Mouse (Mus musculus): ENCODE measurements around the gene Gm11077.
A peak's percentile ranks its signal among the peaks of the same experiment; 100 is the strongest.

The Gm11077 gene

DNA sequence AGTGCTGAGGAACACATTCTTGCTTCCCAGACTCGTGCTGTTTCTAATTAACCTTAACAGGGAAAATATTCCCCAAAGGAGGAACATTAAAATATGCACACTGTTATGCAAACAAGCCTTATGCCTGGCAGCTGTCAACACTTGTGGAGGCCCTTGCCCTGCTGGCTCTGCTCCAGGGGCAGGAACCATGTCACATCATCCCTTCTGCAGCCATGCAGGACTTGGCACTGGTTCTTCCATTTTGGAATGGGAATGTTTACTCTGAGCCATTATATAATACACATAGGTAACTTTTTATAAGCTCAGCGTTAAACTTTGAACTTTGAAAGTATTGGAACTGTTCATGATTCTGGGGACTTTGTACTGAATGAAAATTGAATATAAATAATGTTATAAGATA lies 18.5 kb downstream of the Gm11077 start:
- no peak for DNase-seq (ENCODE audit: low spot score)

DNA sequence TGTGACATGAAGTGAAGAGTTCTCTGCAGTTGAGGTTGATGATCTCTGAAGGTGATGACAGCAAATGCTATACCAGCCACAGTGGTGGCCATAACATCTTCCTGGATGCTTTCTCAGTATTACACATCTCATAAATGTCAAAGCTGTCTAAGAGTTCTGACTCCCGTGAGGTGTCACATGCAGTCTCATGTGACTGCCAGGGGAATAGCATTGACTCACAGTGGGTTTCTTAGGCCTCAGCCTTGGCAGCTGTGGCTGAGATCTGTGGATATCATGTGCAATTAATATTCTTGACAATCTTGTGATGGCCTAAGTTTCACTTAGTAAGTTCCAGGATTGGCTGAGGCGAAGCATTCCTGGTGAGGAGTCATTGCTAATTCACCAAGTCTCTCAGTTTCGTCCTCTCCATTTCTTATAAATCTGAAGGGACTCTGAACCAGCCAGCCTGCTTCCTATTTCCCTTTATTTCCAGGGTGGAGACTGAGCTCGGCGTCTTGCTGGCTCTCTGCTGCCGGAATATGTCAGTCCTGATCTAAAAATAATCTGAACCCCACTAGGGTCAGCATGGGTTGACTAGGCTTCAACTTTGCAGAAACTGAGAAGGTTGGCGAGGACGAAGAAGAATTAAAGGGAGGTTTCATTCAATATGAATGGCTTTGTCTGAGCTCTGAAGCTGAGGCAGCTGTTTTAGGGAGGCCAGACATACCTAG lies 21.4 kb downstream of the Gm11077 start:
- DNase-seq (ENCODE audit: low spot score) = no peak

DNA sequence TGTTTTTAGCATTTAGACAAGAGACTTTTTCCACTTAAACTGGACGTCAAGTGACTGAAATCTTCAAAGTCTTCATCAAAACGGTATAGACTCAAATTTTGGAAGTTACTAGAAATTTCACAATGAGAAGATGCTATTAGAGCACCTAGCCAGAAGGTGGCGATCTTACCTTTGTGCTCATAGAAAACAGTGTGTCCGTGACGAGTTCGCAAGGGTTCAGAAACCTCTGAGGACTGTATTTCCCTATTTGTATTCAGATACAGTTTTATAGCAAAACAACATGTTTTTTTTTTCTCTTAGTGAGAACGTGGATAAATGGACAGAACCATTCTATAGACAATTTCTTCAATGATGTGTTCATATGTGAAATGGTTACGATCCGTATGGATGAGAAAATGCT lies 37.3 kb downstream of the Gm11077 start:
- DNase-seq (ENCODE audit: low spot score) = peak; percentile 82

DNA sequence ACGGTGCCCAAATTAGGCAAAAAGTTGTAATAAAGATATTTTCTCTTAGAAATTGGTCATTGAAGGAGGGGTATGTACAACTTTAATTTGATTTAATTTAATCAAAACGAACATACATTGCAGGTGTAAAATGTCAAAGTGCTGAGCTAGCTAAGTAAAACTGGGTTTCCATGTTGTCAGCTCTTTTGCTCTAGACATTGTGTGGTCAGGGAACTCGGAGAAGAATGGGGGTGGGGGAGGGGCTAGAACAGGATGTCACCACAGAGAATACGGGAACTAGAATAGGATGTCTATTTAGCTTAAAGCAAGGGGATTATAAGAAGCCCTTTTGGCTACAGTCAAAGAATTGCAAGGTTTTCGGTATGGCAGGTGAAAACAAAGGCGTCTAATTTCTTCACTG lies 38.2 kb downstream of the Gm11077 start:
- peak; percentile 37 for DNase-seq (ENCODE audit: low spot score)

DNA sequence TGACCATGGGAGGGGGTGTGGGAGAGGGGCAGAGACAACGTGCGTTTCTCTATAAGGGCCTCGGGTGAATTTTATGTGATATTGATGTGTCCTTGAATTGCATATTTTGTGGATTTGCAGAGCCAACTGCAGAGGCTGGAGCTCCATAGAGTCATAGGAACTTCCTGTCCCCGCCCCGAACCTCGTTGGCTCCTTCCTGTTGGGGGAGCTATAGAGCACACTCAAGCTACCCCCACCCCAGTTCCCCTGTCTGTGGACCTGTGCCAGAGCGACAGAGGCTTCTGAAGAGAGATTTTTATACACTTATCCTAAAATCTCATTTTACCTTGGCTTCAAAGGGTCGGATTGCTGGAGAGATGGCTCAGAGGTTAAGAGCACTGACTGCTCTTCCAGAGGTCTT lies 39.1 kb downstream of the Gm11077 start:
- DNase-seq (ENCODE audit: low spot score) = peak; percentile 22

DNA sequence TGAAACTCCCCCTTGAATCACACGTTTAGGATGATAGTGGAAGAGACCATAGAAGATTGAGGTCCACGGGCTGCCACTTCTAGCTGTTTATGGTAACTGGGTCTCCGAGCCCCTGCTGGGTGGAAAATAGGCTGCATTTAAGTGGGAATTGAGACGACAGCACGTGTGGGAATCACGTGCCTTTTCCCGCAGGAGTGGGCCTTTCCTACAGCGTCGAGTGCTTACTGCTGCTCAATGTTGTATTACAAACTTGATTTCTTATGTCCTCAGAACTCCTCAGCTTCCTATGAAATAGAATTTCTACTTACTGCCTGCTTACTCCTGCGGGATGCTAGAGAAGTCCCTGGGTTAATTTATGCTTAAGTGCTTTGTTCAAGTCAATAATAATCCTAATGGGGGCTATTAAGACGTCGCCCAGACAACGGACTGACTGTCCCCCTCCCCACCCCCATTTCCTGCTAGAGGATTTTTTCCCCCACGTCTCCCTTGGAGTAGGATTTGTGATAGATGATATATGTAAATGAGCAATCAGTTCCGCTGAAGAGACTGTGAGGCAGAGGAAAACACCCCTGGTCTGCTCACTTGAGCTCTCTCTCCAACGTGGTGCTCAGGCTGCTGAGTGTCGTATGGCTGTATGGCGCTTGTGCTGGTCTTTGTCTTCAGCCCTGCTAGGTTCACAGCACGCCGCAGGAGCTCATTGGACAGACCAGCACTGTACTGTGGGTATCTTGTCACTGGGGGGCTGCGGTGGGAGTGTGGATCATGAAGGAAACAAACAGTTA lies 40.0 kb downstream of the Gm11077 start:
- DNase-seq (ENCODE audit: low spot score) = peak; percentile 31

DNA sequence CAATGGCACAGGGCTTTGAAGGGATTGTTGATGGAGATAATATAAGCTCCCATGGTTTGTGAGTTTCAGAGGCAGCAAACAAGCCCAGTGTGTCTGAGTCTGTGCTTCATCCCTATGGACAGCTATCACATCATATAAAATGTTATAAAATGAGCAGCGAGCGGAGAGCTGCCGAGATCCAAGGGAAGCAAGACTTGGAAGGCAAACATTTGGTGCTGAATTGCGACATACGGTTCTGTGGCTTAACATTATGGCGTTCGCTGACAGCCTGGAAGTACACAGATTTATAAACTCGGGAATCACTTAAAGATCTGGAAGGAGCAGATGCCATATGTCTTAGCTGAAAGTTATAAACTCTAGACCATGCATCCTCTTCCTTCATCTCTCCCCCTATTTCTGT lies 47.2 kb downstream of the Gm11077 start:
- DNase-seq (ENCODE audit: low spot score) = no peak

DNA sequence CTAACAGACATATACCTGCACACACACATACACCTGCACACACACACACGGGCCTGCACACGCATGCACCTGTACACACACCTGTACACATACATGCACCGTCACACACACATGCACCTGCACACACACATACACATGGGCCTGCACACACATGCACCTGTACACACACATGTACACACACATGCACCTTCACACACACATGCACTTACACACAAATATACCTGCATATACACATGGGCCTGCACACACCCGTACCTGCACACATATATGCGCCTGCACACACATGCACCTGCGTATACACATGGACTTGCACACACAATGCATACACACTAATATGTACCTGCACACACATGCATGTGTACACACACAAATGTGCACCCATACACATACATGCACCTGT lies 53.4 kb downstream of the Gm11077 start:
- no peak for DNase-seq (ENCODE audit: low spot score)

DNA sequence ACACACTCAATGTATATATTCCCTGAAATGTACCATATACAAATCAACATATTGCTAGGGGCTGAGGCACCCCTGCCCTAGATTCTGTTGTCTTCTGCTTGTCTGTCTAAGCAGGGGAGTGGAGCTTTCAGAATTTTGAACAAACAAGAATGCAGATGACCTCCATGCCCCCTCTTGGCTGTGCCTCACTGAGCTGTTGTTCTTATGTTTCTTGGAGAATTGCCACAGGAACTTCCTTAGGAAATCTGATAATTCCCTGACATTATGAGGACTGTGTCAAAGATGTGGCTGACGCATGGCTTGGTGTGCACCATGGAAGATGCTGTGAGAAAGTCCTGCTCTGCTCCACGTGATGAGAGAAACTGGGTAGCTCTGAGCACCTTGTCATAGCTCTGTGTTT lies 57.0 kb downstream of the Gm11077 start:
- DNase-seq (ENCODE audit: low spot score) = no peak

DNA sequence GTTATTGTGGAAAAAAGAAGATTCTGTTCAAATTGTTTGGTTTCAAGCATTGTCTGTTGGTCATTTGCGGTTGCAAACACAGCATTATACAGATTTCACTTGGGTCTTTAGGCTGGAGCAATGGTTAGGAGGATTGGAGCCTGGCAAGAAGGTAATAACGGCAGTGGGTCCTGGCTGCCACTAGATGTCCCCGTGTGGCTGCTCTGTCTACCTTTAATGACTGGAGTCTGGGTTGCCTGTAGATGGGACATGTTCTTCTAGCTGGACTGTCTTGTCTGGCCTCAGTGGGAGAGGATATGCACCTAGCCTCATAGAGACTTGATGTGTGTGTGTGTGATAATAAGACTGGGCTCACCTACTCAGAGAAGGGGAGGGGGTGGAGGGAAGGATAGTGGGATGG lies 60.8 kb downstream of the Gm11077 start:
- DNase-seq (ENCODE audit: low spot score) = peak; percentile 40

DNA sequence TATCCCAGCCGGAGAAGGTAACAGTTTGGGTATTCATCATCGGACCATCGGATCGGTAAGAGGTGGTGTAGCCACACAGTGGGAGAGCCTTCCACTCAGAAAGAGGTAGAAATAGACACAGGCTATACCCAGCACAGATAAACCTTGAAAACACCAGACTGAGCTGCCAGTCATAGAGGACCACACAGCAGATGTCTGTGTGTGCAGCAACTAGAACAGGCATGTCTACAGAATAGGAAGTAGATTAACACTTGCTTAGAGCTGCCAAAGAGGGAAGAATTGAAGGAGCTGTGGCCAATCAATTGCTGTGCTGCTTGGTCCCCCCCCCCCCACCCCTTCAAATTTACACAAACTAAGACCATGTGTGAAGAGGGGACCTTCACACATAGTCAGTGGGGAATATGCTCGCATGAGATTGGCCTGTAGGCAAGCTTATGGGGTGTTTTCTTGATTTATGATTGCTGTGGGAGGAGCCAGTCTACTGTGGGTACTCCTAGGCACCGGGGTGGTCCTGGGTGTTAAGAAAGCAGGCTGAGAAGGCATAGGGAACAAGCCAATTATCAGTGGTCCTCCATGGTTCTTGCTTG lies 64.7 kb downstream of the Gm11077 start:
- no peak for DNase-seq (ENCODE audit: low spot score)

DNA sequence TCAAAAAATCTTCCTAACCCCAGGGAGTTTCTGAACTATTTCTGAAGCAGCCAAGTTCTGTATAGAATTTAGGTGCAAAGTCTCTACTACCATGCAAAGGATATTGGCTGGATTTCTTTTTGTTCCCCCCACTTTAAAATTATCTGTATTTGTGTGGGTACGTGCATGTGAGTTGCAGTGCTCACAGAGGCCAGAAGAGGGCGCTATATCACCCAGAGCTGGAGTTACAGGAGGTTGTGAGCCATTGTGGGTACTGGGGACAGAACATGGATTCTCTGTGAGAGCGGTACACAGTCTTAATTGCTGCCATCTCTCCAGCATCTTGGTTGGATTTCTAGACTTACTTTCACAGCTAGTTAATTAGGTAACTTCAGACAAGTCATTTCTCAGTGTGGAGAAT lies 69.8 kb downstream of the Gm11077 start:
- no peak for DNase-seq (ENCODE audit: low spot score)

DNA sequence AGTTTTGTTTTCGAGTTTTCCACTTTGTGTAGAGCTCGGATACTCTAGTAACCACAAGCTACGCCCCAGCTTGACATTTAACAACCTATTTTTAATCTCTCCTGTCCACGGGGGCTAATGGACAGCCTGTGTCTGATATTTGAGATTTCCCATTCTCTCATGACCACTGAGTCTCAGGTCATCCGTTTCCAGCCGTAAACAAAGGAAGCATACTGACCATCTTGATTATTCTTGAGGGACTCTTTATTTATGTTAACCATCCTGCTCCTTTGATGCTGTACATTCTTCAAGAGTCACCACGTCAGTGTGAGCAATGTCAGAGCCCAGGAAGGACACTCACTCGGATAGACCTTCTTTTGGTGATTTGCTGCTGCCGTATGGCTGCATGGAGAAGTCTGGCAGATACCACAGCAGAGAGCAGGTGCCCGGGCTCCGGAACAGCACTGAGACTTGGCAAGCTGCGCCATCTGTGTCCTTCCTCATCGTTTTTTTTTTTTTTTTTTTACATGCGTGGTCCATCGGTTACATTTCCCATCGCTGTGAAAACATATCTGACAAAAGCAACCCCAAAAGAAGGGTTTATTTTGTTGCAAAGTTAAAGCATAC lies 70.5 kb downstream of the Gm11077 start:
- DNase-seq (ENCODE audit: low spot score) = no peak

DNA sequence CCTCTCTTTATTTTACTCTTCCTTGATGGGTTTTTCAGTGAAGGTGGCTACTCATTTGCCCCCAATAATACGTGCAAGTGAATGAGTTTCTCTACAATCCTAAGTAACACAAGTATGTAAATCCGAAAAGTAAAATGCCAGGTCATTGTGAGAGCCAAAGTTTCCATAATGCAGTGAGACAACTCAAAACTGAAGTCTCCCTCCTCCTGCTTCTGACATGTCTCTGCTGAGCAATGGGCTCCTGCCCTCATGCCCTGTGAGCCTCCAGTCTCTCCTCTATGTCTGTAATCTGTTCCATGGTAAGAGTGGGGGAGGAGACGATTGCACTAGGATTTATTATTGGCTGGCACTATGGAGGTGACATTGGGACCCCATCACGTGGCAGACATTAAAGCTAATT lies 71.5 kb downstream of the Gm11077 start:
- no peak for DNase-seq (ENCODE audit: low spot score)
